Mouse (Mus musculus): ENCODE data around the gene Ppp1r12a.

The Ppp1r12a gene

GRCm38 (mm10) chr10:108162297-108163020 is 466 bp downstream of the Ppp1r12a start:
- peak; percentile 28 for DNase-seq (ENCODE audit: low read depth, low spot score)

GRCm38 (mm10) chr10:108163021-108163410 is 1.0 kb downstream of the Ppp1r12a start:
- DNase-seq (ENCODE audit: low read depth, low spot score) = no peak

DNA sequence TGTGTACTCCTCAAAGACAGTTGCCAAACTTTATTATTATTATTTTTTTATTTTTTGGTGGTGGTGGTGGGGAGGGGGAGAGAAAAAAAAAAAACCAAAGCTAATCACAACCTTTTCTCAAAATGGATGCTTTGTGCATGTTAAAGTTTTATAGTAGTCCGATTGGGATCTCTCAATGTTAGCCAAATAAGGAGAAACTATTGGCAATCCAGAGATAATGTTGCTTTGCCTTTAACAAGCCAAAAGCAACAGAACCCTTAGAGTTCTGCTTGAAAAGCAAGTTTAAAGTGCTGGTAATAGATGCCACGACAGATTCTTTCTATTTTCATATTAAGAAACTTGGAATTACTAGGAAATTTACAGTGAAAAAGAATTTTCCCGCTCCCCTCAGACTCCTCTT is 1.5 kb downstream of the Ppp1r12a start:
- DNase-seq (ENCODE audit: low read depth, low spot score) = no peak

GRCm38 (mm10) chr10:108167823-108168222 is 5.8 kb downstream of the Ppp1r12a start:
- DNase-seq (ENCODE audit: low read depth, low spot score) = no peak

- no peak for DNase-seq (ENCODE audit: low read depth, low spot score)
These were observed 8.8 kb downstream of the Ppp1r12a start for GRCm38 (mm10) chr10:108170818-108171217.

DNA sequence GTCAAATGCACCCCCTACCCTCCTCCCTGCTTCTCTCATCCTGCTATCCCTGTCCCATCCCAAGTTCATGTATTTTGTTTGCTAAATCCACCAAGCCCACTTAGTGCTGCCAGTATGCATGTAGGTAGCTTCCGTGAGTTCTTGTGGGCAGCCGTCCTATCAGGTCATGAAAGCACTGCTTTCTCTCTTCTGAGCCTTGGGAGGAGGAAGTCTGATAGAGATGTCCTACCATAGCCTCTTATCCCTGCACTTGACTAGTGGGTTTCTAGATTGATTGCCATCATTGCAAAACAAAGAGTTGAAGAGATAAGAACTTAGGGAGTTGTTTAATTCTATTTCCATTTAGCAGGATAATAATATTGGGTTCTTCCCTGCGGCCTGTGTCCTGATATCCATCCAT is 9.6 kb downstream of the Ppp1r12a start:
- DNase-seq (ENCODE audit: low read depth, low spot score) = no peak

- no peak for DNase-seq (ENCODE audit: low read depth, low spot score)
These were observed 11.0 kb downstream of the Ppp1r12a start for GRCm38 (mm10) chr10:108172817-108173563.

DNA sequence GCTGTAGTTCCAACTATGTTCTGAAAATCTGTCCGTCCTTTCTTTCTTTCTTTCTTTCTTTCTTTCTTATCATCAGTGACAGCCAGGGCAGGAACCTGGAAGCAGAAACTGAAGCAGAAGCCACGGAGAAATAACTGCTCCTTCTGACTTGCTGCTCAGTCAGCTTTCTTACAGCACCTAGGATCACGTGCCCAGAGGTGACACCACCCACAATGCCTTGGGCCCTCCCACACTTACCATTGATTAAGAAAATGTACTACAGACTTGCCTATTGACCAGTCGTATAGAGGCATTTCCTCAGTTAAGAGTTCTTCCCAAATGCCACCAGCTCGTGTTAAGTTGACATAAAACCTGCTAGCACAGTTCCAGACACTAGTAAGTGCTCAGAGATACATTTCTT is 12.1 kb downstream of the Ppp1r12a start:
- peak; percentile 36 for DNase-seq (ENCODE audit: low read depth, low spot score)

DNA sequence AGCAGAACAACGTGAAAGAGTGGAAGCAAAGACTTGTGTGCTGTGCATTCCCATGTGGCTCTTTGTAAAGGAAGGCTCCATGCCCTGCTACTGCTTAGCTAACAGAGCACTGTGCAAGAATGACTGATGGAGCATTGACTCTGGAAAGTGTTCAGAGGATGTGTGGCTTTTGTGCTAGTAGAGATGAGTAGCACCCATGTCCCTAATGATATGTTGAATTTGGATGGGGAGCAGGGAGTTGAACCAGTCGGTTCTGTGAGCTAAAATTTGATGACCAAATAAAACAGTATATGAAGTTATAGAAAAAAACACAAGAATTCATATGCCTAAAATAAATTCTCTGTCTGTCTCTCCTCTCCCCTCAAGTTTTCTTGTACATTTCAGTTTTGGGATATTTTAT is 13.9 kb downstream of the Ppp1r12a start:
- no peak for DNase-seq (ENCODE audit: low read depth, low spot score)

DNA sequence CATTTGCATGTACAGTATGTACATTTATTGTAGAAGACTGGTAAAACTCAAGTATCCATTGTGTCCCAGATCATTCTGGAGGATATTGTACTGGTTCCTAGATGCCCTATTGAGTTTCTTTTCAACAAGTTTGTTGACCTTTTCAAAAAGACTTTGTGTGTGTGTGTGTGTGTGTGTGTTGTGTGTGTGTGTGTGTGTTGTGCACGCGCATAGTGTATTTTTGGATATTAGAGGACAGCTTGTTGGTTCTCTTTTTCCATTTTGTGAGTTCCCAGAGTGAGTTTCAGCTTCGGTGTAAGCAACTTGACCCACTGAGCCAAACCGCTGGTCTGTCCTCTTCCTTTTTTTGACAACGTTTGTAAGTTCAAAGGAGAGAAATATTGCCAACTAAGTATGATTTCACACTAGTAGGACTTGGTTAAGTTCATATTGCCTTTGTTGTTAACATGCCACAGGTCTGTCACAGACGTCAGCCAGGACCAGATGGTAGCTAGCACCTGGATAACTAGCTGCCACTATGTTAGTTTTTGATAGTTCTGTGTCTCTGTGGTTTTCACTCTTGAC is 16.4 kb downstream of the Ppp1r12a start:
- DNase-seq (ENCODE audit: low read depth, low spot score) = no peak

- DNase-seq (ENCODE audit: low read depth, low spot score) = no peak
These were observed 17.4 kb downstream of the Ppp1r12a start for GRCm38 (mm10) chr10:108179404-108179803.

GRCm38 (mm10) chr10:108180313-108180712 is 18.3 kb downstream of the Ppp1r12a start:
- no peak for DNase-seq (ENCODE audit: low read depth, low spot score)

GRCm38 (mm10) chr10:108181893-108182292 is 19.9 kb downstream of the Ppp1r12a start:
- no peak for DNase-seq (ENCODE audit: low read depth, low spot score)

DNA sequence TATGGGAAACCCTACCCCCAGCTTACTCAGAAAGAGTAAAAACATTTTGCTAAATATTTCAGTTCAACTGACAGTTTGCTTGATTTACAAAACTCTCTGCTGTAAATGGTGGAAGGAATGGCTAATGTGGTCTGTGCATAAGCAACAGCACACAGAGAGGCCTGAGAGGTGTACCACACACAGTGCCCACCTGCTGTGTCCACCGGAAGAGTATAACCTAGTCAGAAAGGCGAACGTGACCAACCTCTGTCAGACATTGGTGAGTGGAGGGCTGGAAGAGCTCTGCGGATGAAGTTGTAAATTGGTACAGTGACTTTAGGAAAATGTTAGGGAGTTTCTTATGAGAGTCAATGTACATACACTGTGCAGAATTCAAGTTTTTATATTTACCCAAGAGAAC is 20.4 kb downstream of the Ppp1r12a start:
- DNase-seq (ENCODE audit: low read depth, low spot score) = peak; percentile 63

- no peak for DNase-seq (ENCODE audit: low read depth, low spot score)
These were observed 22.8 kb downstream of the Ppp1r12a start for GRCm38 (mm10) chr10:108184763-108185162.

DNA sequence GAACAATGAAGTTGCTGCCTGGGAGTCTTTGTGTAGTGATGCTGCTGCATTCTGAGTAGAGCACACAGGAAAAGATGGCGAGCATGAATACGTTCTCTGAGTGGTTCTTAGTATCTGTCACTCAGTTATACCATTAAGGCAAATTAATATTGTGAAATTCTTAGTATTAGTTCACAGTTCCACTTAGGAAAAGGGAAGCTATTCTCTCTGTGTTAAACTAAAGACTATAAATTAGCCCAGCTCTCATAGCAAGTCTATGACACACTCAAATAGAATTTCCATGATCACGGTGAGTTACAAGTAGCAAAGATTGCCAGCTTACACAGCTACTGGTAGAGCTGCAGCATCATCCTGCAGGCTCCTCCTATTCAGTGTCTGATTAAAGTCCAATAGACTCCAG is 23.3 kb downstream of the Ppp1r12a start:
- no peak for DNase-seq (ENCODE audit: low read depth, low spot score)

- no peak for DNase-seq (ENCODE audit: low read depth, low spot score)
These were observed 27.3 kb downstream of the Ppp1r12a start for GRCm38 (mm10) chr10:108189303-108189702.

DNA sequence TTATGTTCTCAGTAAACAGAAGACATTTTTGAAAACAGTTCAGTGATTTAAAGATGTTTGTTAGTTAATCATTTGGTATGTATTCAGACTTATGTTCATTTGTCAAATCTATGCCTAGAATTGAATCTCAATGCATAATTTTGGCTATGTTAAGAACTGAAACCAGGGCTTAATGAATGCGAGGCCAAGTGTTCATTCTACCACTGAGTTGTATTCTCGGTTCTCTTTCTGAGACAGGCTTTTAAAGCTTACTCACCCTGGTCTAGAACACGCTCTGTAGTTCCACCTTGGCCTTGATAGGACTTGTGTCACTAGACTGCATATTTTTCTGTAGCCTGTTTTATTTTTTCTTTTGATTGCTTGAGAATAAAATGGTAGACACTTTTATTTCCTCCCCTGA is 28.0 kb downstream of the Ppp1r12a start:
- DNase-seq (ENCODE audit: low read depth, low spot score) = no peak

- DNase-seq (ENCODE audit: low read depth, low spot score) = no peak
These were observed 28.6 kb downstream of the Ppp1r12a start for GRCm38 (mm10) chr10:108190626-108191025.

- DNase-seq (ENCODE audit: low read depth, low spot score) = no peak
These were observed 29.4 kb downstream of the Ppp1r12a start for GRCm38 (mm10) chr10:108191381-108191787.

DNA sequence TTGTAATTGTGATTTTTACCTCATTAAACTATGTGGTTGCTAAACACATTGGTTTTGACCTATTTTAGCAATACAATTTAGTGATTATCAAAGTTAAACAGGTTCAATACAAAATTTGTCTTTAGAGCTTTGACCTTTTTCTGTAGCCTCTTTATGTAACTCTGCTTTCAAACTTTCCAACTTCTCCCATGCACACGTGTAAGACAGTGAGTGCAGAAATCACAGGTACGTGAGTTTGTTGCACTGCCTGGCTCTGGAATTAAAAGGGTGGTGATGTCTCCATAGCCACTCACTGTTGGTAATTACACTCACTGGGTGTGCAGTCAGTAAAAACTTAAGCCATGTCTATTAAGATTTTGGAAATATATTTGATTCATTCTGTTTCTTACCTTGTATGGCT is 30.3 kb downstream of the Ppp1r12a start:
- DNase-seq (ENCODE audit: low read depth, low spot score) = no peak

GRCm38 (mm10) chr10:108196124-108196523 is 34.1 kb downstream of the Ppp1r12a start:
- no peak for DNase-seq (ENCODE audit: low read depth, low spot score)

GRCm38 (mm10) chr10:108197498-108197897 is 35.5 kb downstream of the Ppp1r12a start:
- DNase-seq (ENCODE audit: low read depth, low spot score) = no peak
